Mouse (Mus musculus) myocyte (in vitro differentiated cells): ENCODE data around the gene Gm20489.

ENCODE experiments used
- CEBPB ChIP-seq: IDR thresholded peaks from 2 replicates; pipeline ENCODE4 v1.6.1; 2011; ENCODE audit warnings: mild to moderate bottlenecking, moderate library complexity; ENCODE audit not compliant: poor library complexity, insufficient read depth, severe bottlenecking
- E2F4 ChIP-seq: IDR thresholded peaks from one replicate; pipeline ENCODE4 v1.6.1; 2011; ENCODE audit warnings: mild to moderate bottlenecking, control low read depth, moderate library complexity; ENCODE audit not compliant: insufficient read depth
- MAX ChIP-seq: IDR thresholded peaks from one replicate; pipeline ENCODE4 v1.6.1; 2011; ENCODE audit warnings: low read depth, mild to moderate bottlenecking, control low read depth
- MYOD1 ChIP-seq, 3 experiments: IDR thresholded peaks; one replicate each; pipeline ENCODE4 v1.6.1; 2011; ENCODE audit warnings: control low read depth in 2 of 3, low read depth in 2 of 3, mild to moderate bottlenecking in 2 of 3, moderate library complexity in 1 of 3; ENCODE audit not compliant: insufficient read length in 2 of 3, control insufficient read depth in 1 of 3
- MYOG ChIP-seq, 3 experiments: IDR thresholded peaks; one replicate each; pipeline ENCODE4 v1.6.1; 2011; ENCODE audit warnings: control low read depth in 2 of 3, low read depth in 2 of 3, mild to moderate bottlenecking in 2 of 3; ENCODE audit not compliant: insufficient read length in 2 of 3, control insufficient read depth in 1 of 3, insufficient read depth in 1 of 3
- POLR2A ChIP-seq: IDR thresholded peaks from one replicate; pipeline ENCODE4 v1.6.1; 2011; ENCODE audit warnings: low read depth, mild to moderate bottlenecking, control low read depth, moderate library complexity; ENCODE audit not compliant: insufficient read length
- POLR2AphosphoS2 ChIP-seq: IDR thresholded peaks from one replicate; pipeline ENCODE4 v1.6.1; 2011; ENCODE audit warnings: low read depth, control low read depth; ENCODE audit not compliant: insufficient read length
- REST ChIP-seq: IDR thresholded peaks from one replicate; pipeline ENCODE4 v1.6.1; 2011; ENCODE audit warnings: mild to moderate bottlenecking, control low read depth, moderate library complexity; ENCODE audit not compliant: insufficient read depth, insufficient read length
- SRF ChIP-seq: IDR thresholded peaks from one replicate; pipeline ENCODE4 v1.6.1; 2011; ENCODE audit warnings: low read depth; ENCODE audit not compliant: control insufficient read depth, insufficient read length
- TCF12 ChIP-seq: IDR thresholded peaks from one replicate; pipeline ENCODE4 v1.6.1; 2011; ENCODE audit warnings: mild to moderate bottlenecking, control low read depth; ENCODE audit not compliant: poor library complexity, insufficient read depth, severe bottlenecking
- TCF3 ChIP-seq: IDR thresholded peaks from one replicate; pipeline ENCODE4 v1.6.1; 2011; ENCODE audit warnings: low read depth, control low read depth; ENCODE audit not compliant: insufficient read length
- USF1 ChIP-seq: IDR thresholded peaks from one replicate; pipeline ENCODE4 v1.6.1; 2011; ENCODE audit warnings: low read depth, mild to moderate bottlenecking, control low read depth, moderate library complexity

DNA sequence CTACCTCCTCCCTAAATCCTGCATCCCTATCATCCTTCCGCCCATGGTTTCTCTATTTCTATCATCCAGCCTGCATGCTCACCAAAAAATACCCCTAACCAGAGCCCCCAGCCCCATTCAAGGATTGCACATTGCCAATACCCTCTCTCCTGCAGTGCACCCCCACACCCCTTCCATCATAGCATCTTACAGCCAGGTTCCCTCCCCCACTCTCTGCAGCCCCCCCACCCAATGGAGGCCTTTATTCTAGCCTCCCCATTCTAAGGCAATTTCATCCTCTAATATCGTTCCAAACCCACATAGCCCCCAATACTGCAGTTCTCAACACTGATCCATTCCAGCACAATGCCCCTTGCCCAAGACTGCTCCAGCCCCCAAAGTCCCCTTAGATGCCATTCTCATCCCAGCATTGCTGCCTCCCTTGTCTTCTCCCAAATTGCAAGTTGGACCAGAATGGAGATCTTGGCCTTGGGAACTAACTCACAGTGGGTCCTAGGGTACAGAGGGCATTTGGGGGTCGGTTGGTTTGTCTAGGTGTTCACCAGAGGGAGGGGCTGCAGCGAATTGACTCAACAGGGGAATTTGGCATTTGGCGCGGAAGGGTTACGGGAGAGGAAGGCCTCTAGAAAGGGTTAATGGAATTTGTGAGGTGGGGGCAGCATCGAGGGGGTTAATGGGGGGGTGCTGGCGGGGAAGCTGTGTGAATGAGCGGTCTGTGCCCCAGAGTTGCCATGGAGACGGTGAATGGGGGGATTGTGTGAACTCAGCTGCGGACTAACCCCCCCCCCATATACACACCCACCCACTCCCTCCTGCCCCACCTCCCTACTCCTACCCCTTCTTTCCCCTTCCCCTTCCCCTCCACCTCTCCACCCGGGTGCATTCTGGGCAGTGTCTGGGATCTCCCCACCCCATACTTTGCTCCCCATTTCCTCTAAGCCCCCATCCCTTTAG is 30.9 kb upstream of the Gm20489 start:
- no peak for TF ChIP-seq E2F4
- no peak for TF ChIP-seq MYOD1 (IDR thresholded peaks at IDR 0.05; ENCODE audit: control insufficient read depth in 1 of 3, insufficient read length in 2 of 3, low read depth in 2 of 3)
- TF ChIP-seq POLR2A: no peak
- TF ChIP-seq USF1: no peak
- no peak for TF ChIP-seq CEBPB
- no peak for TF ChIP-seq MAX
- TF ChIP-seq MYOG (IDR thresholded peaks at IDR 0.05; ENCODE audit: control insufficient read depth in 1 of 3, insufficient read depth in 1 of 3, insufficient read length in 2 of 3, low read depth in 2 of 3): no peak
- TF ChIP-seq POLR2AphosphoS2: no peak
- TF ChIP-seq TCF12: no peak
- no peak for TF ChIP-seq SRF
- TF ChIP-seq TCF3: no peak
- no peak for TF ChIP-seq REST
